Mouse (Mus musculus) lung, adult 18-20 months (tissue): ENCODE measurements around the gene Ilk.

Experiments
- DNase-seq, 2 experiments: peaks; one replicate each; pipeline ENCODE4 v3.0.0; 2022; ENCODE audit warnings: mixed read lengths in 2 of 2

Gene Ilk

DNA sequence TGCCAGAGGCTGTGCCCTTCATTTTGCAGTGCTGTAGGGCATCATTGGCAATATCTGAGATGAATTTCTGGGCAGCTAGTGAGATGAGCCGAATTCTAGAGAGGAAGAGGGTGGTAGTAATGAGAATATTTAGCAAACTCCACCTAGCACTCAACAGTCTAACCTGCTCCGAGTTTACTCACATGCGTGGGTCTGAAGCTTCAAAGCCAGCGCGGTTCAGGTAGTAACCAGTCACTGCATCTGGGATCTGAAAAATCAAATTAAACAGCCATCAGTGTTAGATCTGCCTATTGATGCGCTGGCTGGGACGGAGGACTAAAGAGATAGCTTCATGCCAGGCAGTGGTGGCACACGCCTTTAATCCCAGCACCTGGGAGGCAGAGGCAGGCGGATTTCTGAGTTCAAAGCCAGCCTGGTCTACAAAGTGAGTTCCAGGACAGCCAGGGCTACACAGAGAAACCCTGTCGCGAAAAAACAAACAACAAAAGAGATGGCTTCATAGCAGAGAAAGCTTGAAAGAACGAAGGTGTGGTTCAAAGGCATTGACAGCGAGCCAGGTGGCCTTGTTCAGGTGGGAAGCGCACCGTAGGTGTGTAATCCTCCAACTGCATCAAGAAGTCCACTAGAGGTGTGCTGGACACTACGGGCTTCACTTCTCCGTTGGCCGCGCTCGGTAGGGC lies 7.0 kb downstream of the Ilk start:
- peak in 1 of 2 experiments; percentile 2 for DNase-seq

DNA sequence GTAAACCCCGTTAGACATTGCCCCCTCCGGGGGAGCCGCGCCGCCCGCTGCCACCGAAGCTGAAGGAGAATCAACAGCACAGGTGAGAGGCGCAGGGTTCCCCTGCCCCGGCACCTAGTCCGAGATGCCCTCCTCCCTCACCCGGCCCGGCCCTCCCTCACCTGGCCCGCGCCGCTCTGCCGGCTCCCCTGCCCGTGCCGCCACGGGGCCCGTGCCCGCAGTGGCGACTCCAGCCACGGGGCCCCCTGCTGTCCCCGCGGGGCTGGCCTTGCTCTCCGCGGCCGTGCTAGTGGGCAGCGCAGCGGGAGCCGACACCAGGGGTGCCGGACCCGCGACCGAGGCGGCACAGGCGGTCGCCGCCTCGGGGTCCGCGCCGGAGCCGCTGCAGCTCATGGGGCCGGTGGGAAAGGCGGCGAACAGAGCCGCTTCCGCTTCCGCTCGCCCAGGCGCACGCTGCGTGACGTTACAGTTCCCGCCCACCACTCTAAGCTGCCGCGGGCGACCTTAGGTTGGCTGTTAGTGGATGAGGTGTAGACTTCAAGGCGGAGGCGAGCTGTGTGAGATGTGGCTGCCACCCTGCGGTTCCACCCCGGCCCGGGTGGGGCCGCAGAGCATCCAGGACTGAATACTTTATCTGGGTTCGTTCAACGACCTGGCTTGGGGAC lies 7.7 kb downstream of the Ilk start, which contains the start of gene Taf10:
Gene Taf10, minus strand, starts transcription at position 436 of the 665 bp plus-strand sequence.
- DNase-seq = peak; percentile 90 to 91

- DNase-seq = no peak
Measured at GRCm38 (mm10) chr7:105747776-105748175, 11.4 kb downstream of the Ilk start.

DNA sequence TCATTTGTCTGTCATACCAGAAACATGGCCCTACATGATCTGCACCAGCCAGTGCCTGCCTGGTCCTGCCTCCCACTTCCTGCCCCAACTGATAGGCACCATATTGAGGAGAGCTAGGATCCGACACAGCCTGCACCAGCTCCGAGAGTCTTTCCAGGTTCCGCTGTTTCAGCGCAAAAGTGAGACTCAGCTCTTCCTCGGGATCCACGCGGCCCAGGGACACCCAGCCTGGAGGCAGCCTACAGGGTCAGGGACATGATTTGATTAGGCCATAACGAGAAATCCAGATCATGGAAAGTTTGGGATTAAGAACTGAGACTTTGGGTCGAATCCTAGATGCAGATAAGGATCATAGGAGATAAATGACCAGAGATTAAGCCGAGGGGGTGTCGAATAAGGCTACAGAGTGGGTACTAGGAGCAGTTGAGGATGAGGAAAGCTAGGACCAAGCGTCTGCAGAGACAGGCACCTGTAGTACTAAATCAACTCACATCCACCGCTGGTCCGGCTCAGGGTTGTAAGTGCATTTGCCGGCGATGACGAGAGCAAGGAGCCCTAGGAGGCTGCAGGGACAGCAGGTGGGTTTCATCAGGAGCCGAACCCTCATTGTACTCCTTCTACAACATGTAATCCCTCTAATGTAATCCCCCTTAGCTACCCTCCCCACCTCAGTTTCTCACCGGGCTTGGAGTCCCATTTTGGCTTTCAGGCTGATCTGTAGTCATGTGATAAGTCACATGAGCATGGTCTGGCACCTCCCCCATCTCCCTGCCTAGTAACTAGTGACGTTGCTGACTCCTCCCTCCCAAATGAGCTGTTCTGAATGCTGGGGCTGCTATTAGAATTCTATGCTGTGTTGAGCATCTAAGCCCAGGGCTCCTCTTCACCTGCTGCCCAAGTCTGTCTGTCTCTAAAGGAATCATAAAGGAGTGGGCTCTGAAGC lies 15.4 kb downstream of the Ilk start, which contains the start of gene Tpp1:
Gene Tpp1, minus strand, starts transcription at position 745 of the 943 bp plus-strand sequence.
- DNase-seq = peak; percentile 94 to 95

DNA sequence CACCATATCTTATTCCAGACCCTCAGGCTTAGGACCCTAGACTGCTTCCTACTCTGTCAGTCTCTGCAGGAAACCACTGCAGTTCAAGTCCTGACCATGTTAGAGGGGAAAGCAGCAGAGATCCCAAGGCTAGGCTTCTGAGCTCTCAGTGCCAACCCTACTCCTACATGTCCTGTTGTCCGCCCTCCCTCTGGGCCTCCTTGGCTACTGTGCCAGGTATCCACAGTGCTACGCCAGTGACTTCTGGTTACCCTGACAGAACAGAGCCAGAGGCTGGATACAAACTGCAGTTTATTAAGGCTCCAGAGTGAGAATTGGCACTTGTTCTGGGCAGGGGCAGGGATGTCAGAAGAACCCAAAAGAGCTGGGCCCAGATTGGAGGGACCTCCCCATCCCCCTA lies 16.3 kb downstream of the Ilk start:
- no peak for DNase-seq

GRCm38 (mm10) chr7:105753281-105753680 lies 16.9 kb downstream of the Ilk start:
- DNase-seq = no peak

DNA sequence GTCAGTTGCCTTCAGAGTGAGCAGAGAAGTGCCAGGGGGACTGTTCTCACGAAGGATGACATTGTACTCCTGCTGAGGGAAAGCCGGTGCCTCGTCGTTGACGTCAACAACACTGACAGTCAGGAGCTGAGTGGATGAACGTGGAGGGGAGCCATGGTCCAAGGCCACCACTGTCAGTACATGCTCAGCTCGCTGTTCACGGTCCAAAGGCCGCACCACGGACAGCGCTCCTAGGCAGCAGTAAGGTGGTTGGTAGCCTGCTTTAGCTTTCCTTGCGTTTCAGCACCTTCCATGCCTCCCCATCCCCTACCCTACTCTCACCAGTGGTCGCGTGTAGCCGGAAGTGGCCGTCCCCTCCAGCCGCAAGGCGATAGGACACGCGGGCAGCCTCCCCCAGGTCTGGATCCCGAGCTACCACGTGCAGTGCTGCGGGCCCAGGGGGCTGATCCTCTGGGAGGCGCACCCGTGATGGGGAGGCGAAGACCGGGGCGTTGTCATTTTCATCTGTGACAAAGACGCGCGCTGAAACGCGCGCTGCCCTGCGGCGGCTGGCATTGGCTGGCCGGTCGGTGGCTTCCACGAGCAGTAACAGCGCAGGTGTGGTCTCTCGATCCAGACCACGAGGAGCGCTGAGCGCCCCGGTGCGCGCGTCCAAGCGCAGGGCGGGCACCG lies 25.6 kb downstream of the Ilk start:
- DNase-seq = no peak

- no peak for DNase-seq
Measured at GRCm38 (mm10) chr7:105762517-105763270, 26.3 kb downstream of the Ilk start.

- no peak for DNase-seq
Measured at GRCm38 (mm10) chr7:105764331-105764730, 27.9 kb downstream of the Ilk start.

DNA sequence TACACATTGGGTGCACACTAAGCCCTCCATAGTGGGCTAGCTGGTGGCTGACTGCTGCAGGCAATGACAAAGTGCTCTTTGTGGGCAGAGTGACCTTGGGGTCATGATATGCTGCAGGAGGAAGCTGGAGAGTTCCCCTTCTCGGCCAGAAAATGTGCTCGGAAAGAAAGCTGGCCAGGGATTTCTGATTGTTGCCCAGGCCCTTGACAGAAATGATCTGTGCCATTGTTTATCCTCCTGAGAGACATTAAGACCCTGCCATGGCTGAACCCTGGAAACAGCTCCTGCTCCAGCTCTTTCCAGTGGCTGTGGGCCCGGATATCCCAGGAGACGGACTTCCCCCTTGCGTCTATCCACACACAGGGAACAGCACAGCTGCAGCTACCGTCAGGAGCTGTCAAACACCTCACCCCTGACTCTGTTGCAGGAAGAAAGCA lies 31.4 kb downstream of the Ilk start:
- DNase-seq = peak in 1 of 2 experiments; percentile 23

DNA sequence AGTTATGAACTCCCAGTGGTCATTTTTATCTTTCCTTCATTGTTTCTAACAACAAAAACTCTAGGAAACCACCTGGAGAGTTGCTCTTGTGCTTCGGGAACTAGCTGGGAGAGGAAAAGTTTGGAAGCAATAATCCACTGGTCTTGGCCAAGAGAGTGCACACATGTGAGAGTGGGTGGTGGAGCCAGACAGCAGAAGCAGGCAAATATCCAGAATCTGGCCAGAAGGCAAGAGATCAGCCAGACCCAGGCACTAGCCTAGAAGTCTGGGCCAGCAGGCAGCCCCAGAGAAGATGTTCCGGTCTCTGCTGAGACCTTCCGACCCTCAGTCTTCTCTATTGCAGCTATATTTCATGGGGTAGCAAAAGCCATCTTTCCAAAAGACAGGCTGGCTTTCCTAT lies 33.6 kb downstream of the Ilk start:
- peak in 1 of 2 experiments; percentile 23 for DNase-seq

- no peak for DNase-seq
Measured at GRCm38 (mm10) chr7:105772331-105772730, 35.9 kb downstream of the Ilk start.

- no peak for DNase-seq
Measured at GRCm38 (mm10) chr7:105773041-105773440, 36.6 kb downstream of the Ilk start.

DNA sequence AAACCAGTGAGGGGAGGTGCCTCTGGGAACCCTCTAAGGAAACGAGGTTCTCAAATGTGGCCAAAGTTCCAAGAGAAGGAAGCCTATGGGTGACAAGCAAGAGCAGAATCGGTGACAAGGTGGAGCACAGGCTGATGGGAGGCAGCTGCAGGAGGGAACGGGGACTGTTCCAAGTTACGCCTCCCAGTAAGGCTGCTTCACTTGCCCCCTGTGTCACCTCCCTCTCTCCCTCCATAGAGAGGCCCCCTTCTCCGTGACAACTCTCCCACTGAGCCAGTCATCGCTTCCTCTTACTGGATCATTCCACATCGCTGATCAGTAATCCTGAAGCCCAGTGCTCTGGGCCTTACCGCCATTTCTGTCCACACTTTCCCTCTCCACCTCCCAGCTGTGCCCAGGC lies 38.3 kb downstream of the Ilk start:
- no peak for DNase-seq

GRCm38 (mm10) chr7:105776026-105776425 lies 39.6 kb downstream of the Ilk start:
- DNase-seq = no peak

- no peak for DNase-seq
Measured at GRCm38 (mm10) chr7:105777316-105777715, 40.9 kb downstream of the Ilk start.

DNA sequence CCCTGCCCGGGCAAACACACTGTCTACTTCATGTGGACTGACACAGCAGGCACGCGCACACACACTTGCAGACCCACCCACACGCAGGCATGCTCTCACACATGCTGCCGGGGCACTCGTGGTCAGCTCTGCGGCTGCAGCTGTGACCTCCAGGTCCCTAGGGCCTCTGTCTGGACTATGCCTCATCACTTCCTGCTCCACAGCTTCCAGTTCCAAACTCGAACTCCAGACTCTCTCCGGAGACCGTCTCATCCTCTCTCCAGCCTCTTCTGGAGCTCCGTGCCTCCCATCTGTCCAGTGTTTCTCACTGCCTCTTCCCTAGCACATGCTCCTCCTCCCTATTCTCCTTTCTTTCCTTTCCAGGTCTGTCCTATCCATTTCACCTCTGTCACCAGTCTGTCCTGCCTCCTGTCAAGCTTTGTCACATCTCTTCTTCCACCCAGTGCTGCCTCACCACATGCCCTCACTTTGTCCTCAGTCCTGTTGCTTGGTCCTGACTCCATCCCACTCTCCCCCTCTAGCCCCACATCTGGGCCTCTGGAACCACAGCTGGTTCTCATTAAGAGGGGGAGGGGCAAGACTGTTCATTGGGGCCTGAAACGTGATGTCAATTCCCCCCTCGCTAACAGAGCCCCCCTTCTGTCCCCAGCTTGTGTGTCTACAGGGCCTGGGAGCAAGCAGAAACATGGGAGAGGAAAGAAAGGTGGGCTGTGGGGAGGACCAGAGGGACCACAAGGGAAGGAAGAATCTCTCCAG lies 41.6 kb downstream of the Ilk start:
- DNase-seq = peak; percentile 43 to 58

GRCm38 (mm10) chr7:105778553-105779265 lies 42.3 kb downstream of the Ilk start:
- peak; percentile 51 to 54 for DNase-seq

DNA sequence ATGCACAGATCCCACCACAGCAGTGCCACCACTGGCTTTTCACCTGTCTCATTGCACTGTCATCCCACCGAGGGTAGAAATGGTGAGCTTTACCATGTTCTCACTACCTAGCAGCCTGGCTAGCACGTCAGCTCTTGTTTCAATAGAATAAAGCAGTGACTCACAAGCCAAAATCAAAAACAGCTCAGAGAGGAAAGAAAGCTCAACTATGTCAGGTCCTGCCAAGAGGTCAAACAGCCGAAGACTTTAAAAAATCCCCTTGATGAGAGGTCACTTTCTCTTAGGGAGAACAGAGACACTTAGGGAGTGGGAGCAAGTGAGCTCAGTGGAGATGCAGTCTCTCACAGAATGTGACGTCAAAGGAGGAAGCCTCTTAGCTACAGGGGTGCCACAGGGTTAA lies 47.5 kb downstream of the Ilk start:
- DNase-seq = no peak

GRCm38 (mm10) chr7:105784556-105784955 lies 48.2 kb downstream of the Ilk start:
- no peak for DNase-seq
